Mouse (Mus musculus) forebrain, embryonic 10.5 days (tissue): ENCODE measurements around the gene Sorl1. TPM values are rescaled to one million over a fixed set of nuclear protein-coding genes. Genes with fewer than 3 reads are reported as not detected.
A peak's percentile ranks its signal among the peaks of the same experiment; 100 is the strongest.

ENCODE experiments used
- DNase-seq: peaks from one replicate; pipeline ENCODE4 v3.0.0-alpha.2; 2017; ENCODE audit warnings: low spot score; ENCODE audit errors: extremely low spot score
- H3K27ac ChIP-seq: fragments of 300-500 bp; sonication (generic); 2 replicates; pipeline ENCODE4 v1.5.1; 2016; ENCODE audit warnings: mild to moderate bottlenecking
- H3K27me3 ChIP-seq: fragments of 300-500 bp; sonication (generic); 2 replicates; pipeline ENCODE4 v1.6.1; 2016; ENCODE audit warnings: mild to moderate bottlenecking; ENCODE audit not compliant: poor library complexity, severe bottlenecking
- H3K36me3 ChIP-seq: fragments of 300-500 bp; sonication (generic); replicated peaks from 2 replicates; pipeline ENCODE4 v1.6.1; 2016; ENCODE audit warnings: mild to moderate bottlenecking, moderate library complexity
- H3K4me1 ChIP-seq: fragments of 300-500 bp; sonication (generic); 2 replicates; pipeline ENCODE4 v1.6.1; 2016
- H3K4me3 ChIP-seq: fragments of 300-500 bp; sonication (generic); 2 replicates; pipeline ENCODE4 v1.5.1; 2016; ENCODE audit warnings: mild to moderate bottlenecking, moderate library complexity
- H3K9me3 ChIP-seq: fragments of 300-500 bp; sonication (generic); 2 replicates; pipeline ENCODE4 v1.6.1; 2016; ENCODE audit warnings: mild to moderate bottlenecking, moderate library complexity
- WGBS: fragments of 180-500 bp; shearing (Covaris S2); methylation state at CpG from one replicate; pipeline ENCODE4 v1.1.7; 2016; 5-methylcytosine and 5-hydroxymethylcytosine counted together
- polyA plus RNA-seq: library from polyadenylated mRNA; unstranded; fragments of >200 nt; fragmentation: Nextera tagmentation; extraction: Ambion mirVana; gene quantifications from 2 replicates; pipeline ENCODE4 v1.2.1, GENCODE M21; 2016

The Sorl1 gene
- polyA plus RNA-seq, 1 experiment from 2014 or later, result 4.7 TPM

DNA sequence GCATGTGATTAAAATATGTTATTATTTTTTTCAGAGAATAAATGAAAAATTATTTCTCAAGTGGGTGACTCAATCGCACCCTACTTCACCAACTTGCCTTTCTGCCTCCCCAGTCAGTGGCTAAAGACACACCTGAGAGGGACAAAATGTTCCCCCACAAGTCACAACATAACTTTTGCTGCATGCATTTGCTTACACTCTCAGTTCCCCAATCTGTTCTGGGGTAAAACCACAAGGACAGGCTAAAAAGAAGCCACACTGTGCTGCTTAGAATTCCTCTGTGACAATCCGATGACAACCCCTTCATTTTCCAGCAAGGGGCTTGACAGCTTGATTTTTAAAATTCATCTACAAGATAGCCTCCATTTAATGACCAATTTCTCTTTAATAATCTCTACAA is 22.4 kb upstream of the Sorl1 start:
- no peak for DNase-seq
- WGBS, result 90% methylated on average over 2 of the region's 2 CpGs

DNA sequence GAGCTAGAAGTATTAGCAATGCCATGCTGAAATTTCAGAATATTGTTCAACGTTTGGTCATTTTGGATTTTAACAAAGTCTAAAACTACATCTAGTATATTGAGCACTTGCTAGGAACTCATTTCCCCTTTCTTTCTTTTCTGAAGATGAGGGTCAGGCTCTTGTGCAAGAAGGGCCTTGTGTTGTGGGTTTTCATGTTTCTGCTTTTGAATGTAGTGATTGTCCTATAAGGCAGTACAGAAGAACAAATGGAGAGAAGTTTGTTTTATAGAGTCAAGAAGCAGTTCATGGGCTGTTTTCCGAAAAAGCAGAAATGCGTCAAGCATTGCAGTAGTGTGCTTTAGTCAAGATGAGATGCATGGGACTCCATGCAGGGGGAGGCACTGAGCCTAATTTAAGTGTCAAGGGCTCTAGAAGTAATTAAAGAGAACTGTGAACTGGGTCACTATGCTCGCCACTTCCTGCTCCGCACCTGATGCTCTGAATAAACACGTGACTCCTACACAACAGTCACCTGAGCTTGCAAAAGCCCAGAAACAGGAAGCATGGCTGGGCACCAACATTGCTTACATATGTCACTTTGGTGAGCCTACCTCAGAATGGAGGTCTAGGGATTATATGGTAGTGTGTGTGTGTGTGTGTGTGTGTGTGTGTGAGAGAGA is 17.6 kb upstream of the Sorl1 start:
- WGBS, result 87% methylated on average over 6 of the region's 6 CpGs
- no peak overlapping the region for H3K4me3 ChIP-seq
- no peaks in the 10 kb centered on the region; the same call in 1 of the 2 replicates for H3K9me3 ChIP-seq
- no peaks in the 10 kb centered on the region for H3K27me3 ChIP-seq
- no peaks in the 10 kb centered on the region for H3K4me1 ChIP-seq
- DNase-seq, result no peak
- no peaks in the 10 kb centered on the region for H3K36me3 ChIP-seq
- no peak overlapping the region for H3K27ac ChIP-seq

More for the DNA sequence above, 22.4 kb upstream of the Sorl1 start:
- Histone ChIP-seq H3K4me3 (no peak overlapping the region), H3K27ac (no peak overlapping the region), H3K4me1 (peaks cover 6% of the 10 kb centered on the region), H3K36me3 (no peaks in the 10 kb centered on the region), H3K9me3 (no peaks in the 10 kb centered on the region; the same call in 1 of the 2 replicates), H3K27me3 (no peaks in the 10 kb centered on the region)

- Histone ChIP-seq H3K4me3 (no peak overlapping the region), H3K4me1 (no peaks in the 10 kb centered on the region), H3K27me3 (no peaks in the 10 kb centered on the region), H3K9me3 (no peaks in the 10 kb centered on the region), H3K36me3 (no peaks in the 10 kb centered on the region), H3K27ac (no peak overlapping the region)
- 87% methylated on average over 4 of the region's 4 CpGs for WGBS
- DNase-seq, result no peak
Measured at GRCm38 (mm10) chr9:42138248-42138858, 14.3 kb upstream of the Sorl1 start.

GRCm38 (mm10) chr9:42137578-42137977 is 13.5 kb upstream of the Sorl1 start:
- no peaks in the 10 kb centered on the region for H3K9me3 ChIP-seq
- WGBS, result 87% methylated on average over 5 of the region's 5 CpGs

GRCm38 (mm10) chr9:42130793-42131760 is 7.0 kb upstream of the Sorl1 start:
- DNase-seq, result no peak
- H3K27ac ChIP-seq, result no peak overlapping the region
- WGBS, result 87% methylated on average over 13 of the region's 13 CpGs
- H3K4me1 ChIP-seq, result 0 out of 2 replicates have a peak, but pooled peaks cover 3% of the 10 kb centered on the region
- no peak overlapping the region for H3K4me3 ChIP-seq
- H3K9me3 ChIP-seq, result no peaks in the 10 kb centered on the region
- no peaks in the 10 kb centered on the region for H3K36me3 ChIP-seq
- peaks cover 13% of the 10 kb centered on the region for H3K27me3 ChIP-seq

More at GRCm38 (mm10) chr9:42137578-42137977, 13.5 kb upstream of the Sorl1 start:
- Histone ChIP-seq H3K27me3 (no peaks in the 10 kb centered on the region), H3K4me1 (no peaks in the 10 kb centered on the region), H3K27ac (no peak overlapping the region), H3K4me3 (no peak overlapping the region), H3K36me3 (no peaks in the 10 kb centered on the region)
- DNase-seq, result no peak

DNA sequence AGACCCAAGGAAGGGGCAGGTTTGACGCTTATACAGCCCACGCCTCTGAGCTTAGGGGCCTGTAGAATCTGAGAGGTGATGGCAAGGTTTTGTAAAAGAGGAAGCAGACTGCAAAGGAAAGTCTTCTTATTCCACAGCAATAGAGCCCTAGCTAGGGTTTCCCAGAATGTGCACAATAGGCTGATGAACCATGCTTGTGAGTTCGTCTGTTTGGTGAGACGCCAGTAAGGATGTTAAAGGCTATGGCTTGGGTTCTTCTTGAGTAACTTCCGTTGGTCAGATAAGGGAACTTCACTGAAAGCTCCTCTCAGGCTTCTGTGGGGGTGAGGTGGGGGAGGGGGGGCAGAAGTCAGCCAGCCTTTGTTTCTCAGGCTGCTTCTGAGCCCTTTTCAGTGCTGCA is 3.9 kb upstream of the Sorl1 start:
- no peak overlapping the region for H3K4me3 ChIP-seq
- WGBS, result 81% methylated on average over 5 of the region's 5 CpGs
- H3K4me1 ChIP-seq, result peaks cover 18% of the 10 kb centered on the region
- DNase-seq, result no peak
- no peaks in the 10 kb centered on the region for H3K36me3 ChIP-seq
- H3K9me3 ChIP-seq, result no peaks in the 10 kb centered on the region
- peaks cover 43% of the 10 kb centered on the region for H3K27me3 ChIP-seq
- no peak overlapping the region for H3K27ac ChIP-seq

- no peak for DNase-seq
- peaks cover 66% of the 10 kb centered on the region for H3K27me3 ChIP-seq
- no peak overlapping the region for H3K27ac ChIP-seq
- no peaks in the 10 kb centered on the region for H3K9me3 ChIP-seq
- 90% methylated on average over 9 of the region's 9 CpGs for WGBS
- H3K36me3 ChIP-seq, result no peaks in the 10 kb centered on the region
- no peak overlapping the region for H3K4me3 ChIP-seq
- H3K4me1 ChIP-seq, result peaks cover 19% of the 10 kb centered on the region
Measured at GRCm38 (mm10) chr9:42125262-42125982, 1.3 kb upstream of the Sorl1 start.

GRCm38 (mm10) chr9:42123204-42123603 is 893 bp downstream of the Sorl1 start:
- Histone ChIP-seq H3K4me3 (peak overlapping the region; percentile 76), H3K27ac (peak overlapping the region; percentile 86), H3K36me3 (no peaks in the 10 kb centered on the region), H3K27me3 (peaks cover 66% of the 10 kb centered on the region), H3K9me3 (no peaks in the 10 kb centered on the region), H3K4me1 (peaks cover 18% of the 10 kb centered on the region)
- WGBS, result 34% methylated on average over 11 of the region's 11 CpGs
- DNase-seq, result peak; percentile 16

GRCm38 (mm10) chr9:42122441-42122840 is 1.7 kb downstream of the Sorl1 start:
- H3K4me1 ChIP-seq, result peaks cover 16% of the 10 kb centered on the region
- no peak overlapping the region for H3K27ac ChIP-seq
- H3K9me3 ChIP-seq, result no peaks in the 10 kb centered on the region
- no peak overlapping the region for H3K4me3 ChIP-seq
- H3K27me3 ChIP-seq, result peaks cover 65% of the 10 kb centered on the region
- no peaks in the 10 kb centered on the region for H3K36me3 ChIP-seq
- 84% methylated on average over 6 of the region's 6 CpGs for WGBS
- no peak for DNase-seq

DNA sequence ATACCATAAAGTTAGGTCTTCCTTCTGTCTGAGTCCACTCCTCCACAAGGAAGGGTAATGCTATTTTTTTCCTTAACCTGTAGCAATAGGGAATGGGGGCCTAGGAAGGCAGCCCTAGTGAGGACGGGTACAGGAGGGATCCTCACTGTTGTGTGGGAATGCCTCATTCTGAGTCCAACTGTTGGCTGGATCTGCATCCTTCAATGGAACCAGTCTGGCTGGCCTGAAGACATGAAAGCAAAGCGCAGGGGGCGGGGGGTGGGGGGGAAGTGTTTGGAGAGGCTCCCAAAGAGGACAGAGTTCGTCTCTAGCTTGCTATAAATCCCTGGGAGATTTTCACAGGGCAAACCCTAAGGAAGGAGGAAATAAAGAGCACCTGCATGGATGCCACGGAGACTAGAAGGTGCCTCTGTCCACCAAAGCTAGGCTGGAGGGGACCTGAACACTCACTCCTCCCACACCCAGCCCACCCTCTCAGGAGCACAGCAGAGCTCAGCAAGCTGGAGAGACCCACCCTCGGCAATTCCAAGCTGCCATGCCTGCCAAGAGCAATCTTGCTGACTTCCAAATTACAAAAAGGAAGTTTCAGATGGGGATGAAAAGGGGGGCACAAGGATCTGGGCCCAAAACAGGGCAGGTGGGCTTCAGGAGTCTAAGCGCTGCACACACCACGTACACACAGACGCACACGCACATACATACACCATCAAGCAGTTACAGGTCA is 2.3 kb downstream of the Sorl1 start:
- Histone ChIP-seq H3K4me3 (no peak overlapping the region), H3K4me1 (peaks cover 17% of the 10 kb centered on the region), H3K27me3 (peaks cover 59% of the 10 kb centered on the region), H3K27ac (no peak overlapping the region), H3K9me3 (no peaks in the 10 kb centered on the region), H3K36me3 (no peaks in the 10 kb centered on the region)
- 80% methylated on average over 10 of the region's 10 CpGs for WGBS
- DNase-seq, result no peak

DNA sequence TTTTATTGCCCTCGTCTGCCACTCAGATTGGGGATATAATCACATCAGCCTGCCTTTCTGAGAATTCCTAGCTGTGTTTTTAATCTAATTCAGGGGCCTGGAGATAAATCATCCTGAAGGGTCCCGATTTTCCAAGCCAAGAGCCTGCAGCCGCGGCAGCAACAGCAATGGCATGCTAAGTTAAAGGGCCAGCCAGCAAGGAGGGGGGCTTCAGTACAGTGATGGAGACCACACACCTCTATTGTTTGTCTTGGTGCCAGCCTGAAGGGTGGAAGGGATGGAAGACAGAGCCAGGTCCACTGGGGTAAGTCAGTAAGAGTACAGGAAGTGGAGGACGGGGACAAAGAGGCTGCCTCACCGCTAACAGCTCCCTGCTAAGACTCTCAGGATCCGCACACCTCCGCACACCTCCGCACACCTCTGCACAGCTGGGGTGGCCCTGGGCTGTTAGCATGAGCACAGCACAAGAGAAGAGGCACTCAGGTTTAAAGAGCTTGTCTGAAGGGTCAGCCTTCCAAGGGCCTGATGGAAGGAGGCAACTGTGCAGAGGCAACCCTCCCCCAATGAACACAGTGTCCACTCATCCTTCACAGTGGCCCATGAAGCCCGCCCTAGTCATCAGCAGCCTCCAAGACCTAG is 7.6 kb downstream of the Sorl1 start:
- Histone ChIP-seq H3K27ac (0 out of 2 replicates have a peak overlapping the region, but pooled peaks have one; percentile 11), H3K36me3 (no peaks in the 10 kb centered on the region), H3K4me3 (no peak overlapping the region), H3K27me3 (peaks cover 8% of the 10 kb centered on the region), H3K4me1 (peaks cover 6% of the 10 kb centered on the region), H3K9me3 (no peaks in the 10 kb centered on the region)
- WGBS, result 88% methylated on average over 10 of the region's 10 CpGs
- DNase-seq, result no peak
